Mouse (Mus musculus) layer of hippocampus, adult 6 months (tissue): ENCODE data around the gene Safb2. TPM values are rescaled to one million over a fixed set of nuclear protein-coding genes. Genes with fewer than 3 reads are reported as not detected.

ENCODE experiments used
- long read RNA-seq, 2 experiments: library from polyadenylated mRNA; unstranded; transcript quantifications; one replicate each; pipeline ENCODE4 v2.0.0; 2019 to 2020
- polyA plus RNA-seq: library from polyadenylated mRNA; unstranded; fragments of <200 nt; fragmentation: Nextera tagmentation; gene quantifications from 2 replicates; pipeline ENCODE4 v1.2.3, GENCODE M21; 2021

Gene Safb2
- polyA plus RNA-seq = 13.1 and 13.4 TPM in 2 replicates
- long read RNA-seq, experiment 1, partial matches to known transcripts = 18 of 20 reads
- long read RNA-seq, experiment 1, other reads (novel, unspliced or antisense) = 0 of 20 reads
- long read RNA-seq, experiment 2, transcript Safb2-201 (21 exons, 3,277 nt) = major isoform, 10 of 48 reads
- long read RNA-seq, experiment 2, partial matches to known transcripts = 22 of 48 reads
- long read RNA-seq, experiment 2, other reads (novel, unspliced or antisense) = 13 of 48 reads

GRCm38 (mm10) chr17:56584257-56585130 lies at the start of gene Safb2, which contains the start of gene Safb:
Gene Safb2 (minus strand): TSS chr17:56584585.
Gene Safb (plus strand): TSS chr17:56584825.

DNA sequence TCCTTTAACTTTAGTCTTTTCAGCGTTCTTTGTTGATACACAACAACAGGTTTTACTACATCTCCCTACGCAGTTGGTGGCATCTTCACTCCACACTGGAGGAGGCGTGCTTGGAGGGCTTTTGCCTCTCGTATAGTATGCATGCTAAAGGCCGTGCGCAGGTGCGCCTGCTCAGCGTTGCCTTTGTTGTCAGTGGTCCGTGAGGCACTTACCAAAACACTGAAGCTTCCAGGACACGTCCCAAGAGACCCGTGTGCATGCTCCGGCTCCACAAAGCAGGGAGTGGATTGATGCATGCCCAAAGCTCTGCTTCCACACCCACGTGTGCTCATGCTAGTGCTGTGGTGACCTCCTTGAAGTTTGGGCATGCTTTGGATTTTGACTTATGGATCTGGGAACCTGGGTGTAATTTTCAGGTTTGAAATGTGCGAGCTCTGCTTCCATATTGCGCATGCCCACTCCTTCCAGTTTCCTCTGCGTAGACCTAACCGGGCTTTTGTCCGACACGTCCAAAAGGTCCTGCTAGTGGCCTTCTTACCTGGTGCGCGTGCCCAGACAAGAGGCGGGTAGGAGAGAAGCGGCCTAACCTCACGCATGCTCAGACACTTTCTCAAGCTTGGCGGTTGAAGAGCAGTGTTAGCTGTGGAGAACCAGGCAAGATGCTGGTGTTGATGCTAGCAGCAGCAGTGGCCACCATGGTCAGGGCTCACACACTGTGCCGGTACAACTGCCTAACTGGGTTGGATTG lies 43.3 kb upstream of the Safb2 start, which contains the start of gene Catsperd:
Catsperd (plus strand) TSS at position 614 of the 748 bp plus-strand sequence.

GRCm38 (mm10) chr17:56626754-56627470 lies 42.5 kb upstream of the Safb2 start, which contains the start of gene Lonp1:
Gene Lonp1 (minus strand): TSS chr17:56626887.

DNA sequence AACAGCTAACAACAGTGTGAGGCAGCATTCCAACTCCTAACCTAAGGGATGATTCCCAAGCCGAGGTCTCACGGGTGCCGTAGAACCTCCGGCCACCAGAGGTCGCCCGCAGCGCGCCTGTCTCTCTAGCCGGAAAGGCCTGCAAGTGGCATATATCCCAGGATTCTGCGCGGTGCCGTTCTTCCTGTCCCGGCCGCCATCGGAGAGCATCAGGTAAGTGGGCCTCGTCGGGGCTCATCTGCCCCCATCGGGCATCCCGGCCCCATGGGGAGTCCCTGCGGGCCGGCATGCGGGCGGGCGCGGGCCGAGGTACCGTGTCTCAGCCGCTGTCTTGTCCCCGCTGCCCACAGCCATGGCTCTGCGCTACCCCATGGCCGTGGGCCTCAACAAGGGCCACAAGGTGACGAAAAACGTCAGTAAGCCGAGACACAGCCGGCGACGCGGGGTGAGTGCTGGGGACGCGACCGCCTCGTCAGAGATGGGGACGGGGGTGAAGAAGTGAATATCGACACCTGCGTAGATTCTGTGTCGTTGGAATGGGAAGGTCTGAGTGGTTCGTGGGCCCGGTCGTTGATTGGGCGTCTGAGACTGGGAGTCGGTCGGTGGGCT lies 29.0 kb upstream of the Safb2 start, which contains the start of gene Rpl36:
Rpl36 (plus strand) TSS at position 181 of the 609 bp plus-strand sequence.

DNA sequence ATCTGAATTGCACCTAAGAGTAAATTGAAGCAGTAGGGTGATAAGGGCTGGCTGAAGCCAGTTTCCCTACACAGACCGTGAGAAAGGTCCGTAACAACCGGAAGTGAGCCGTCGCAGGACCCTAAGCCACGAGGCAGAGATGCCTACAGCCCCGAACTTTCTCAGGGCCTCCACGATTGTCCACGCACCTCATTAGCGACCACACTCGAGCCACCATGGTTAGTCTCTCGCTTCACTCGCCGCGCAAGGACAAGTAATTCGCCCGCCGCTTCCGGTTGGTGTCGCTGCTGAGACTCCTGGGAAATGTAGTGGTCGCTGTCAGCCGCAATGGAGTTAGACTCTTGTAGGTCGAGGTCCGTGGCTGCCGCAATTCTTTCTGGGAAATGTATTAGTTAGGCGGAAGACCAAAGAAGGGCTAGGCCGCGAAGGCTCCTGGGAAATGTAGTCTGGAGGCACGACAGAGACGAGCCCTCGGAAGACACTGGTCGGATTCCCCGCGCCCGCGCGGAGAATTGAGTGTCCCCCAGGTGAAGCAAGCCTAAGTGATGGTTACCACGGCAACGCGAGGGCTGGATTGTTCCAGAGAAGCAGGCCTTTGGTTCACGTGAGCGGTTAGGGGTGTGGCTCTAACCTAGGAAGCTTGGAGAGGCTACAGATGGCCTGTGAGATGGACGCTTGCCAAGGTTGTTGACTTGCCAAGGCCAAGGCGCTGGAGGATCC lies 25.2 kb upstream of the Safb2 start, which contains the start of gene 2410015M20Rik:
2410015M20Rik (minus strand) TSS at position 320 of the 720 bp plus-strand sequence.

GRCm38 (mm10) chr17:56554122-56554551 lies 30.2 kb downstream of the Safb2 start, which contains the start of gene Gm20219:
Gene Gm20219 (minus strand): TSS chr17:56554387.

GRCm38 (mm10) chr17:56512310-56512709 lies 72.1 kb downstream of the Safb2 start, which contains the start of gene Znrf4:
Gene Znrf4 (minus strand): TSS chr17:56512431.

Other genes with a start within 250 kb of the Safb2 start
- gene Ptprs, start 108.1 kb downstream of the Safb2 start, polyA plus RNA-seq = 187 and 245 TPM in 2 replicates
- gene Znrf4, start 72.2 kb downstream of the Safb2 start, polyA plus RNA-seq = not detected in 2 replicates
- not detected in 2 replicates for gene Gm20219, start 30.2 kb downstream of the Safb2 start, polyA plus RNA-seq
- gene Safb, start 240 bp upstream of the Safb2 start, polyA plus RNA-seq = 30.7 and 35.0 TPM in 2 replicates
- gene 2410015M20Rik, start 25.2 kb upstream of the Safb2 start, polyA plus RNA-seq = 467 and 517 TPM in 2 replicates
- gene Rpl36, start 28.8 kb upstream of the Safb2 start, polyA plus RNA-seq = 1,865 and 1,904 TPM in 2 replicates
- gene Lonp1, start 42.3 kb upstream of the Safb2 start, polyA plus RNA-seq = 31.6 and 34.6 TPM in 2 replicates
- 0.30 and 0.35 TPM in 2 replicates for gene Catsperd, start 43.6 kb upstream of the Safb2 start, polyA plus RNA-seq
- gene Ranbp3, start 88.7 kb upstream of the Safb2 start, polyA plus RNA-seq = 48.4 and 49.1 TPM in 2 replicates
- 1,051 and 1,264 TPM in 2 replicates for gene Ndufa11, start 133.2 kb upstream of the Safb2 start, polyA plus RNA-seq
- 9.7 and 10.4 TPM in 2 replicates for gene Vmac, start 133.4 kb upstream of the Safb2 start, polyA plus RNA-seq
- 4.1 and 4.4 TPM in 2 replicates for gene Nrtn, start 172.9 kb upstream of the Safb2 start, polyA plus RNA-seq
- gene Dus3l, start 180.2 kb upstream of the Safb2 start, polyA plus RNA-seq = 22.2 and 22.6 TPM in 2 replicates
- 0.14 TPM in 1 of 2 replicates, not detected in the other for gene Prr22, start 185.7 kb upstream of the Safb2 start, polyA plus RNA-seq
- 1.8 and 2.1 TPM in 2 replicates for gene Rfx2, start 246.4 kb upstream of the Safb2 start, polyA plus RNA-seq